Mouse (Mus musculus) adrenal gland, adult 2 months (tissue): ENCODE results near the gene Cdc73. TPM values are rescaled to one million over a fixed set of nuclear protein-coding genes. Genes with fewer than 3 reads are reported as not detected.
"Not testable (repeated sequence)": the region's sequence is repeated elsewhere in the genome, so short reads cannot be mapped to it uniquely, and the experiment has no call there.

Experiments
- DNase-seq: peaks from one replicate; pipeline ENCODE4 v3.0.0; 2021
- polyA plus RNA-seq: library from polyadenylated mRNA; depleted of rRNA; stranded (reverse); fragments of >200 nt; gene quantifications from 2 replicates; pipeline ENCODE4 v1.2.3, GENCODE M21; 2012
- total RNA-seq, 2 experiments: library from RNA; stranded (reverse); gene quantifications; 2 replicates each; pipeline ENCODE4 v1.2.3; 2021

Cdc73 gene
- total and polyA plus RNA-seq, 3 experiments: 0.45 to 109 (median 94.4) TPM

- DNase-seq: no peak
Observed at GRCm38 (mm10) chr1:143675734-143676361, 26.8 kb downstream of the Cdc73 start.

DNA sequence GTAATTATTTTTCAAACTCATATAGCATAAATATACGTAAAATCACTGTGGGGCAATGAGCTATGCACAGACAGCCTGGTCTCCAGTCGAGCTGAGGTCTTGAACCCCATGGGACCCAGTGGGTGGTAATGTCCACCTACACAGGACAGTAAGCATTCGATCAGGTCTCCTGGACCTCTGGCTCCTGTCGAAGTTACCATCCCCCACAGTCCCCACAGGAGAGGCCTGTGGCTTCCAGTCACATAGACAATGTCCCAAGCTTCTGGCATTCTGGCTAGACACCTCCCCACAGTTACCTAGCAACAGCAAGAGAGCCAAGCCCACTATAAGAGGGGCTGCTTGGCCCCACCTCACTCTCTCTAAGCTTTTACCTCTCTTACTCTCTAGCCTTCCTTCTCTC is 37.9 kb downstream of the Cdc73 start:
- DNase-seq: not testable (repeated sequence)

GRCm38 (mm10) chr1:143663197-143663596 is 39.5 kb downstream of the Cdc73 start:
- DNase-seq: no peak

DNA sequence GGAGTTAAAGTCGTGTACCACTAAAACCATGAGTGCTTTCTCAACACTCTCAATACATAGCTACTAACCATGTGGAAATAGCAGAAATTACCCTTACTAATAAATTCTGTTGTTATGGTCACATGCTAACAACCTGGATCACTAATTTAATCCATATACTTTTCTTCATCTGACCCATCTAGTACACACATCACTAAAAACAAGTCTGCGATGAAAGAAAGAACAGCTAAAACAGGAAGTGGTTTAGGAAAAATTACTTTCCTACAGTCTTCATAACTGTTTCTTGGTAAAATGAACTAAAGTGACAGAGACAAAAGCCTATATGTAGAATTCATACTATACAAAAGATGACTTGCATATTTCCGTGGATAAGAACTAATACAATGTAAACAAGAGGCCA is 49.0 kb downstream of the Cdc73 start:
- DNase-seq: no peak

GRCm38 (mm10) chr1:143650317-143650716 is 52.4 kb downstream of the Cdc73 start:
- DNase-seq: no peak

DNA sequence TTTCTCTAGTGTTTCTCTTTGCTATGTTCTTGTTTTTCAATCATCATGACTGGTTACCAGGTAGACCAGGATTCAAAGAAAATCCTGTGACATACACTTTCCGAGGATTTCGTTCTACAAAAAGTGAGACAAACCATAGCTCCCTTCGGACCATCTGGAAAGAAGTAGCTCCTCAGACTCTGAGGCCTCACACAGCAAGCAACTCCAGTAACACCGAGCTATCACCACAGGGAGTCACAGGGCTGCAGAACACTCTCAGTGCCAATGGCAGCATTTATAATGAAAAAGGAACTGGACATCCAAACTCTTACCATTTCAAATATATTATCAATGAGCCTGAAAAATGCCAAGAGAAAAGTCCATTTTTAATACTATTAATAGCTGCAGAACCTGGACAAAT is 56.5 kb downstream of the Cdc73 start:
- DNase-seq: no peak

GRCm38 (mm10) chr1:143645386-143645785 is 57.3 kb downstream of the Cdc73 start:
- no peak for DNase-seq

DNA sequence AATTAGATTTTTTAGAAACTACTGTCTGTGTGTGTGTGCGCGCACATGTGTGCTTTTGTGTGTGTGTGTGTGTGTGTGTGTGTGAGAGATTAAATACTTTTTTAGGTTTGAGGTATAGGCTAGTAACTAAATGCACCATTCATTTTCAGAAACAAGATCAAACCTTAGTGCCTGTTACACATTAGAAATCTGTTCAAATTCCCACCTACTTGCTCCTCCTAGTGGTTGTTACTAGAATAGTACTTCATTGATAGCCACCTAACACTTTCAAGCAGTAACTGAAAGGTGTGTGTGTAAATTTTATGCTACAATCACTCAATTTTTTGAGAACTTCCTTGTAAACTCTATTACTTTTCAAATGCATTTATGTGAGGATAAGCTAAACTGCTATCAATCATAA is 58.5 kb downstream of the Cdc73 start:
- DNase-seq: no peak

- DNase-seq: peak; percentile 50
Observed at GRCm38 (mm10) chr1:143640650-143641407, 61.9 kb downstream of the Cdc73 start, which contains the start of gene B3galt2. TSS of gene B3galt2 (plus strand) at chr1:143640664.

DNA sequence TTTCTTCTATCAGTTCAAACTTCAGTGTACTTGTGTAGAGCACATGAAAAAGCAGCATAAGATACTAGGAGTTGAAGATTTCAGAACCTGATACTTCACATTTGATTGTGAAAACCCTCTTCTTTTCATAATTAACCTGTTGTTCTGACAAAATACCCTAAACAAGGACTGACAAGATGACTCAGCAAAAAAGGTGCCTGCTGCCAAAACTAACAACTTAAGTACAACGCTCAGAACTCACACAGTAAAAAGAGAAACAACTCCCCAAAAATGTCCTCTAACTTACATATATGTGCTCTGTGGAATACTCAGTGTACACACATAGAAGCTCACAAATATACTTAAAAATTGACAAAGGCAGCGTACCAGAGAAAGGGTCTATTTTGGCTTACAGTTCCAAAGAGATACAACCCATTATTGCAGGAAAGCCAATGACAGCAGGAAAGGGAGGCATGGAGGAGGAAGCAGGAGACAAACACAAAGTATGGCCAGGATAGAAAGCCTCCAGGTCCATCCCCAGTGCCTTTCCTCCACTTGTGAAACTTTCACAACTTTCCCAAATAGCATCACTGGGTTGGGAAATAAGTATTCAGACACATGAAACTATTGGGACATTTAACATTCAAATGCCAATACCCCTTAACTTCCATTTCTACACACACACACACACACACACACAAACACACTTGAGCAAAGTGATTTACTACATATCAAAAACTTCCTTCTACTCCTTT is 69.7 kb downstream of the Cdc73 start:
- no peak for DNase-seq

DNA sequence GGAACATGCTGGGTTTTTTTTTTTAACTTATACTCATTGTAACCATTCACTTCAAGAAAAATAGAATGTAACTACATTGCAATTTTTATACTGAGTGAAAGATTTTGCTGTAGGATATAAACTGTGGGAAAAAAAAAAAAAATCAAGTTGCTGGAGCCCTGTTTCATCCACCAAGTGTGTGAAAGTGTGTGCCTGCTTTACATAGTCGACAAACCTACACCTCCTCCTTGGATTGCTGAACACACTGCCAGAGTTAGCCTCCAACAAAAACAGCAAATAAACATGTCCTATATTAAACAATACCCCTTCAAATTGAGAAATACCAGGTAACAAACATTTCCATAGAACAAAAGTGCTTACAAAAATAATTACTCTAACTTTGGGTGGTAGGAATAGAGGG is 70.3 kb downstream of the Cdc73 start:
- DNase-seq: no peak

DNA sequence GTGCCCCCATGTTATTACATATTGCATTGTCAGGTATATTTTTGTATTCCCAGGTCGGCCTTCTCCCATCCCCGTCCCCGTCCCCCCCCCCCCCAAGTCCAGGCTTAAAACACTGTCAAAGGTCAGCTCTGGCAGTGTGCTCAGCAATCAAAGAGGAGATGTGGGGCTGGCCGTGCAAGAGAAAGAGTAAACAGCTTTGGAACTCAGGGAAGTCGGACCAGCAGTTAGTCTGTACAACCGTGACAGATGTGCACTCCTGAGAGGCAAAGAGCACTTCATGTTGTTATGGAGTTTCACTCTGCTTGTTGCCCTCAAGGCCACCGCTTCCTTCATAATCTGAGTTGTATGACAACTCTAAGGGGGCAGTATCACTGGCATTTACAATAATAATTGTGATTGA is 71.4 kb downstream of the Cdc73 start:
- no peak for DNase-seq

GRCm38 (mm10) chr1:143622634-143623033 is 80.1 kb downstream of the Cdc73 start:
- no peak for DNase-seq

GRCm38 (mm10) chr1:143621930-143622329 is 80.8 kb downstream of the Cdc73 start:
- DNase-seq: no peak

DNA sequence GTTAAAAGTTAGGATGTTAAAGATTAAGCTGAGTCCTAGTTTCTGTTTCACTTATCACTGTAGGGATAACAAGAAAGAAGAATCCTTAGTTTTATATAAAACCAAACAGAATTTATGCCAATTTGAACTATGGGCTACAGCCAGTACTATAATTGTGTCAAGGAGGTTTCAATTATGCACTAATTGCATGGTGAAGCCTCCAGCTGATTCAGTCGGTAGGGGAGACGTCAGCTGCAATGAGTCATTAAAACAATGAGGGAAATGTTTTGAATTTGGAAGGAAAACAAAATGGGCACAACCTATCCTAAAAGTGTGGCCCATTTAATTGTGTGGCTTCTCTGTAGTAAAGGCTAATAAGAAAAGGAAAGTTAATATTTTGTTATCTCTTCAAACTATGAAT is 82.9 kb downstream of the Cdc73 start:
- peak; percentile 33 for DNase-seq

- DNase-seq: no peak
Observed at GRCm38 (mm10) chr1:143612901-143613300, 89.8 kb downstream of the Cdc73 start.

GRCm38 (mm10) chr1:143608911-143609310 is 93.8 kb downstream of the Cdc73 start:
- no peak for DNase-seq

DNA sequence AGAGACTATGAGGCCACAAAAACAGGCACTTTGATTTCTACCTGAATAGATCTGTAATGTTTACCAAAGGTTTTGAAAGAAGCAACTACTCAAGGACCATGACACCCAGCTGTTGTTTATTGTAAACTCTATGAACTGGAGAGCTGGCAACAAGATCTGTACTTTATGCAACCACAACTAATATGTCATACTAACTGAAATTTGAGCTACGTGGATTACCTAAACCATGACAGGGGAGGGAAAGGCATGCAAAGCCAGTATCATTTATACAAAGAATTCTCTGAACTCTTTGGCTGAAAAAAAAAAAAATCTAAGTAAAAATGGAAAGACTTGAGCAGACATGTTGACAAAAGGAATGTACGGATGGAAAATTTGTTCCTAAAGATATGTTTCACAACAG is 105.8 kb downstream of the Cdc73 start:
- no peak for DNase-seq

GRCm38 (mm10) chr1:143576824-143577543 is 125.7 kb downstream of the Cdc73 start:
- DNase-seq: no peak

- DNase-seq: peak; percentile 8
Observed at GRCm38 (mm10) chr1:143558235-143558634, 144.5 kb downstream of the Cdc73 start.

DNA sequence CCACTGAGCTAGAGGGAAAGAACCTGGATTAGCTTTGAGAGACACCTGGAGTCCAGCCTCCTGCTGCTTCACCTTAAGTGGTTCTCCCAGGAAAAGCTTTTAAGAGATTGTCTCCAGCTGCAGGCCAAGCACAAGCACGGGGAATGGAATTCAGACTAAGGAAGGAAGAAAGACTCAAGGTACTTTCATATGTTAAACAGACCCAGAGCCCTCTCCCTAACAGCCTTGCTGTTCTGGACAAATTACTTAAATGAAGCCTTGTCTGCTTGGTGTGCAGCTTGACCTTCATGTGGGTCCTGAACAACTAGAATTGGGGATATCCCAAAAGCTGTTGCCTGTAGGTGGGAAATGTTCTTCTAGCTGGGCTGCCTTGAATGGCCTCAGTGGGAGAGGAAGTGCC is 147.2 kb downstream of the Cdc73 start:
- DNase-seq: no peak

GRCm38 (mm10) chr1:143554621-143555020 is 148.1 kb downstream of the Cdc73 start:
- peak; percentile 5 for DNase-seq
